Mouse (Mus musculus): ENCODE results near the gene Gm49383.

The Gm49383 gene

DNA sequence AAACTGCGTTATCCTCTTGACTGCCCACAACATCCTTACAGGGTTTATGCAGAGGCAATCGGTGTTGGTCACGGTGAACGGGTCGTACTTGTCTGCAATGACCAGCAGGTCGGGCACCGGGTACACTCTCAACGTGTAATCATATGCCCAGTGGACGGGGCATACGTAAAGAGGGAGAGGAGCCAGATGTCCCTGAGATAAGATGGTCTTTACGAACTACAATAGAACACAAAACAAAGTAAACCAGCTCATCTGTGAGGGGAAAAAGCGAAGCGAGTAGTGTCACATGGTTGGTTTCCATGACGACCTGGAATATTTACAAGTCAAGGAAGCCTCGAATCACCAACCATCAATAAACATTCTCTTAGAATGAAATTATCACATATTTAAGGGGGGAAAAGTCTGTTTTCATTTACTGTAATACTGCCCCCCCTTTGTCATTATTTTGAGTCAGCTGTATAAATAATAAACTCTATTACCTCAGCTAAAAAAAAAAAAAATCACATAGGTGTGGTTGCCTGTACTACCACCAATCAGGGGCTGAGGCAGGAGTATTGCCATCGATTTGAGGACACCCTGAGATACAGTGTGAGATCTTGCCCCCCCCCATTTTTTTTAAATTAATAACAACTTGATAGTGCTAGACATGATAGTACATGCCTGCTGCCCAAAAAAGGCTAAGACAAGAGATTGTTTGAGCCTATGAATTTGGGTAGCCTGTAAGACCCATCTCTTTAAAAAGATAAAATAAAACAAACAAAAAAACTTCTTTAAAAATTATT, 7.3 kb upstream of the Gm49383 start, which contains the start of gene Gm49384:
Gene Gm49384 (minus strand): TSS at position 216 of the 782 bp plus-strand sequence.
- DNase-seq (ENCODE audit: low read depth, low spot score): no peak

DNA sequence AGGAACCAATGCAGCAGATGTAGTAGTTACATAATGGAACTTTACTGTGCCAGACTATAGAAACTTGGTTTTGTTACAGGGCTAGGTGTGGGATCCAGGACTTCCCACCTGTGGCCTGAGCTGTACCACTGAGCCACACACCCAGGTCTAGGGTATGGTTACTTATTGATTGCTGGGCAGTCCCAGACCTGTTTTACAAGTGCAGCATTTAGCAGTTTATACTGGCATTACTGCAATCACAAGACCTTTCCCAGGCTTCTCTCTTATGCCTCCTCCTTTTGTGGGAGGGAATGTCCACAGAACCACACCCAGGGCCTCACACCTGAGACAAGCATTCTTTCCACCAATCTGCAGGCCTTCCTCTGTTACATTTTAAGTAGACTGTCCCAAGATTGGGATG, 2.1 kb upstream of the Gm49383 start:
- DNase-seq (ENCODE audit: low read depth, low spot score): no peak

DNA sequence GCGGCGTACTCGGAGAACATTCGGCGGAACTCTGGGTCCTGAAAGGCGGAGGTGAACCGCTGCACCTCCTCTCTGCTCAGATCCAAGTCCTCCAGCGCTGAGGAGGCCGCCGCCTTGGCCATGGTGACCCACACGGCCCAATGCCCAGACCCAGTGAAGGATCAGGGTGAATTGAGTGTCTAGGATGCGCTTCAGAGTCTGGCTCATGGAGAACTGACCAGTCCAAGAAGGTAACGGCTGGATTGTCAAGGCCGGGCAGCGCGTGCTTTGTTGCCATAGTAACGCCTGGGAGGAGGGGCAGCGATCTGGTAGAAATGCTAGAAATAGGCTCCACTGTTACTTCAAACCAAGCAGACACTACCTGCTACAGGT, 1.2 kb upstream of the Gm49383 start, which contains the start of gene Dnaaf2:
Gene Dnaaf2 (minus strand): TSS at position 266 of the 372 bp plus-strand sequence.
- peak; percentile 76 for DNase-seq (ENCODE audit: low read depth, low spot score)

DNA sequence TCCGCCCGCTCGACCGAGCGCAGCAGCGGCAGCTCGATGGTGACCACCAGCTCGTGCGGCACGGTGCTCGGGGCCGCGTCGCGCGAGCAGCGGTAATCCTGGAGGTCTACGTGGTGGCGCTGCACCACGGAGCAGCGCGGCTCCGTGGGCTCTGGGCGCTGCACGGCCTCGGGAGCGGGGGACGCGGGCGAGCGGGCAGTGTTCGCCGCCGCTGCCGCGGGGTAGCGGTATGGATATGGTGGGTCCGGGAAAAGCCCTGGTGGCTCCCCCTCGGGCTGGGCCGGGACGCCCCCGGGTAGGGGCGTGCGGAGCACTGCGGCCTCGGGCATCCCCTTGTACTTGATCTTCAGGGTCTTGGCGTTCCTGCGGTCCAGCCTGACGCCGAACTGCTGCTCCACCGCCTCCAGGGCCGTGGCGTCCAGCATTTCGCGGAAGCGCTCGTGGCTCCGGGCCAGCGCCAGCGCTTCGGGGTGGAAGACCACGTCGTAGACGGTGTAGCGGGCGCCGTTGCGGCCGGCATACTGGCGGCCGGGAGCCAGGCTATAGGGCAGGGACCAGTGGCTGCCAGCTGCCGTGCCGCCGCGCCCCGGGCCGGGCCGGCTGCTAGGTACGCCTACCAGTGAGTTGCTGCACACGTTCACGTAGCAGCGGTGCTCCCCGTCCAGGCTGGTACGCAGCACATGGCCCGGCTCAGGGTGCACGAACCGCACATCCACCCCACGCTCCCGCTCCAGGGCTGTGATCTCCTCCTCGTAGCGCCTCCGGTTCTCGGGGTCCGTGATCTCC, 667 bp upstream of the Gm49383 start:
- peak; percentile 60 for DNase-seq (ENCODE audit: low read depth, low spot score)

DNA sequence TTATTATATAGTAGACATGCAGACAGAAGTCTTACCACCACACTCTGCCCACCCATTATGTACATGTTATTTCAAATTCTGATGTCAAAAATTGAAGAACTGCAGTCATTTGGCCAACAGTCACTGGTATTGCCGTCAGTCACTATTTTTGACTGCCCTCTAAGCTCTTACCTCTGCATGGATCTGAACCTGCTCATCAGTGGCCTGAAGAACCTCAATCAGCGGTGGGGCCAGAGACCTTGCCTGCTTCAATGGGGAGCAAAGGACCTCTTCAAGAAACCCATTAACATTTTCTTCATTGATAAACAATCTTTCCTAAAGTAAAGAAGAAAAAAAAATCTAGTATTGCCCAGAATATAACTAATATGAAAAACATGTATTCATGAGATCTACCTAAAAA, 4.3 kb downstream of the Gm49383 start:
- no peak for DNase-seq (ENCODE audit: low read depth, low spot score)

DNA sequence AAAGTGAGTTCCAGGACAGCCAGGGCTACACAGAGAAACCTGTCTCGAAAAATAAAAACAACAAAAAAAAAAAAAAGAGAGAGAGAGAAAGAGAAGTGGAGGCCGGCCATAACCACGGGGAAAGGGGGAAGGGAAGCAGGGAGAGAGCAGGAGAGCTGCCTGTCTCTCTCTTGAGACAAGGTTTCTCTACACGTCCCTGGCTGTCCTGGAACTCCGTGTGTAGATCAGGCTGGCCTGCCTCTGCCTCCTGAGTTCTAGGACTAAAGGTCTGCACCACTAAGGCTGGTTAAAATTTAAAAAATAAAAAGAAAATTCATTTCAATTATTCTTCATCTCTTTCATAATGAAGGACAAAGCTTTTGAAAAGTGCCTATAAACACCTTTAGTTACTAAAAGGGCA, 5.5 kb downstream of the Gm49383 start:
- no peak for DNase-seq (ENCODE audit: low read depth, low spot score)

DNA sequence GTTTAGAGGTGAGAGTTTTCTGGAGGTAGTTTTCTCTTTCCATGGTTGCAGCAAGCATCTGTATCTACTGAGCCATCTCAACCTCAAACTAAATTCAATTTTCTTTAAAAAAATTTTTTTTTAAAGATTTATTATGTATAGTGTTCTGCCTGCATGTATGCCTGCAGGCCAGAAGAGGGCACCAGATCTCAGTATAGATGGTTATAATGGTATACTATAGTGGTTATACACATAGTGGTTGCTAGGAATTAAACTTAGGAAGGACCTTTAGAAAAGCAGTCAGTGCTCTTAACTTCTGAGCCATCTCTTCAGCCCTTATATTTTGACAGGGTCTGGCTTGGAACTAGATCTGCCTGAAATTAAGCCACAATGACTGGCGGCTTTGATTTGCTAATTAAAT, 6.4 kb downstream of the Gm49383 start:
- DNase-seq (ENCODE audit: low read depth, low spot score): no peak

DNA sequence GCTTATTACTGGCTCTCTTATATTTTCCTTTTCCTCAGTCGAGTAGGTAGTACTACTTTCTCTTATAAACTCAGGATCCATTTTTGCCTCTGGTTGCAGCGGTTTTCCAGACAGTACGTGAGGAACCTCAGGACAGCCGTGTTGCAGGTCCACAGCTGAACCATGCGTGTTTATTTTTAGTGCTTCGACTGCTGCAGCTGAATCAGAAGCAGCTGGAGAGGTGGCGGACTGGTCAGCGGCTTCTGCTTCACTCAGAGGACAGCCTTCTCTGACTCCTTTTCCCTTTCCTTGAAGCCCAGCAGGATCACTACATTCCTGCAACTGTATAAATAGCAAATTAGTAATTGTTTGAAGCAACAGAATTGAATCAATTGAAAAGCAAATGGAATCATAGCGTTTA, 6.8 kb downstream of the Gm49383 start:
- DNase-seq (ENCODE audit: low read depth, low spot score): no peak

DNA sequence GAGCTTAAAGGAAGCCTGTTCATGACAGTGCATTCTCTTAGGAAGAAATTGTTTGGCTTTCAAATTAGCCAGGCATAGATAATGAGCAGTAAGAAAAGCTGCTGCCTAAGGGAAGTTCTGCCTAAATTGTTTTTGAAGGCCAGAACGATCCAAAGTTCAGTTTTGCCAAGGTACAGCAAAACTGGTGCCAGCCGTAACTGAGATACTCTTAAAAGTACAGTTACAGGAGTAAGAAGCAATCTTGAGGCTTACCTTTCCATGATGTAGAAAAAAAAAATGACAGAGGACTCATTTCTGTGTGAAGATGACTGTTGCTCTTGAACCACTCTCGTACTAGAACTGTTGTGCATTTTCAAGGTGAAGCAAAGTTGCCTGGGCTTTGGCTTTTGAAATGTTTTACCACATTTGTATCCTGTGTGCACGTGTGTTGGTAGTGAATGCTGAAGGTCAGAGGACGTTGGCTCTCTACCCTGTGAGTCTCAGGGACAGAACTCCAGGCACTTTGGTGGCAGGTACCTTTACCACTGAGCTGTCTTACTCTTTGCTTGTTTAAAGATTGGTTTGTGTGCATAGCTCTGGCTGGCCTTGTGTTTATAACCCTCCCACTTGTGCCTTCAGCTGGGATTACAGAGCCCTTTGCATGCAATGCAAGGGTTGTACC, 10.0 kb downstream of the Gm49383 start:
- DNase-seq (ENCODE audit: low read depth, low spot score): no peak

DNA sequence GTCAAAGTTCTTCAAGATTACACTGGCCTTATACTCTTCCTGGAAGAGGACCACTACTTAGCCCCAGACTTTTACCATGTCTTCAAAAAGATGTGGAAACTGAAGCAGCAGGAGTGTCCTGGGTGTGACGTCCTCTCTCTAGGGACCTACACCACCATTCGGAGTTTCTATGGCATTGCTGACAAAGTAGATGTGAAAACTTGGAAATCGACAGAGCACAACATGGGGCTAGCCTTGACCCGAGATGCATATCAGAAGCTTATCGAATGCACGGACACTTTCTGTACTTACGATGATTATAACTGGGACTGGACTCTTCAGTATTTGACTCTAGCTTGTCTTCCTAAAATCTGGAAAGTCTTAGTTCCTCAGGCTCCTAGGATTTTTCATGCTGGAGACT, 11.5 kb downstream of the Gm49383 start:
- DNase-seq (ENCODE audit: low read depth, low spot score): no peak

DNA sequence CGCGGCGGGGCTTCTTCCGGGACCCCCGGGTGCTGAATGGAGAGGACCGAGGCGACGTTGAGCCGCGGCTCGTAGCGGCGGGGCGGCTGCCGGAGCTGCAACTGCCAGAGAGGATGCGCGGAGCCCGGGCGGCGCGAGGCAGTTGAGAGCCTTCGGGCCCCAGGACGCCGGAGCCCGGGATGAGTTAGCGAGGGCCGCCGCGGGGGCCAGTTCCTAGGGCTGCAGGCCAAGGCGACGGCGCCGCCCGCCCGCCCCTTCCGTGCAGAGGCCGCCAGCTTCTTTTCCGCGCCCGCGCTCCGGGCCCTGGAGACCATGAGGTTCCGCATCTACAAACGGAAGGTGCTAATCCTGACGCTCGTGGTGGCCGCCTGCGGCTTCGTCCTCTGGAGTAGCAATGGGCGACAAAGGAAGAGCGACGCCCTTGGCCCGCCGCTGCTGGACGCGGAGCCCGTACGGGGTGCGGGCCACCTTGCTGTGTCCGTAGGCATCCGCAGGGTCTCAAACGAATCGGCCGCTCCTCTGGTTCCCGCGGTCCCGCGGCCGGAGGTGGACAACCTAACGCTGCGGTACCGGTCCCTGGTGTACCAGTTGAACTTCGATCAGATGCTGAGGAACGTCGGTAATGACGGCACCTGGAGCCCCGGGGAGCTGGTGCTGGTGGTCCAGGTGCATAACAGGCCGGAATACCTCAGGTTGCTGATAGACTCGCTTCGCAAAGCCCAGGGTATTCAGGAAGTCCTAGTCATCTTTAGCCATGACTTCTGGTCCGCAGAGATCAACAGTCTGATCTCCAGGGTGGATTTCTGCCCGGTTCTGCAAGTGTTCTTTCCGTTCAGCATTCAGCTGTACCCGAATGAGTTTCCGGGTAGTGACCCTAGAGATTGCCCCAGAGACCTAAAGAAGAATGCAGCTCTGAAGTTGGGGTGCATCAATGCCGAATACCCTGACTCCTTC, 12.3 kb downstream of the Gm49383 start:
- DNase-seq (ENCODE audit: low read depth, low spot score): peak; percentile 65

DNA sequence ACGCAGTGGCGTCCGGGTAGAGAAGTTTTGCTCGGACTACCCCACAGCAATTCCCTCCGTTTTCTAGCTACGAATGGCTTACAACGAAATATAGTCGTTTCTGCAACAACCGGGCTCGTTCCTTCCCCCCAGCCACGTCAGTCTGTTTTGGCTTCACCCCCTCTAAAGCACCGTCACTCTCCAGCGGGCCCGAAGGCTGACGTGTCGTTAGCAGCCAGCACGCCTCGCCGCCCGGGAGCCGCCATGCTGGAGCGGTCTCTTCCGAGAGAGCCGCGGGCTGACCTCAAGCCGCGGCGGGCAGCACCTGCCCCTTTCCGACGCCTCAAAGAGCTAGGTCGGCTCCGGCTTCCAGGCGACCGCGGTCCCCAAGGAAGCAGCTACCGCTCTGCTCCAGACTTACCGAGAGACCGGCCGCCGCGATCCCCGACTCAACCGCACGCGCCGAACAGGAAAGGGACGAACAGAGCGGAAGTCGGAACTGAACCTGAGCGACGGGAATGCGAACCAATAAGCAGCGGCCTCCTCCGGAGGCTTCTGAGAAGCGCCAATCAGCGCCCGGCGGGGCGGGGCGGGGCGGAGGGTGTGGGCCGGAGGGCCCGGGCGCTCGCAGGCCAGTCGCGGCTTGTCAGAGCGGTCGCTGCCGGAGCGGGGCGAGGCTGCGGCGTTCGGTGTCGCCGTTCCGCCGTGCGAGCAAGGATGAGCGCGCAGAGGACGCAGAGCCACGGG, 13.2 kb downstream of the Gm49383 start, which contains the start of the genes Rpl36al and Mgat2:
Gene Rpl36al (minus strand): TSS at position 501 of the 726 bp plus-strand sequence.
Gene Mgat2 (plus strand): TSS at position 575 of the 726 bp plus-strand sequence.
- DNase-seq (ENCODE audit: low read depth, low spot score): peak; percentile 99

DNA sequence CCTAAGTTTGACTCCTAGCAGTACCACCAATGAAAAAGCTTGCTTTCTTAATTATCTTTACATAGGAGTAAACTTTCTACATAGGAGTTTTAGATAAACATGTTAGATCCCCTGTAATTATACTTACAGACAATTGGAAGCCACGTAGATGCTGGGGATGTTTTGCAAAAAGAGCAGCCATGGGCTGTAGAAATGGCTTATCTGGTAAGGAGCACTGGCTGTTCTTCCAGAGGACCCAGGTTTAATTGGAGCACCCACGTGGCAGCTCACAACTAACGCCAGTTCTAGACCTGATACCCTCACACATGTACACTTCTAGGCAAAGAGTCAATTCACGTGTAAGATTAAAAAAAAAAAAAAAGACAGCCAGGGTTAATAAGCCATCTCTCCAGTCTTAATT, 15.1 kb downstream of the Gm49383 start:
- no peak for DNase-seq (ENCODE audit: low read depth, low spot score)

DNA sequence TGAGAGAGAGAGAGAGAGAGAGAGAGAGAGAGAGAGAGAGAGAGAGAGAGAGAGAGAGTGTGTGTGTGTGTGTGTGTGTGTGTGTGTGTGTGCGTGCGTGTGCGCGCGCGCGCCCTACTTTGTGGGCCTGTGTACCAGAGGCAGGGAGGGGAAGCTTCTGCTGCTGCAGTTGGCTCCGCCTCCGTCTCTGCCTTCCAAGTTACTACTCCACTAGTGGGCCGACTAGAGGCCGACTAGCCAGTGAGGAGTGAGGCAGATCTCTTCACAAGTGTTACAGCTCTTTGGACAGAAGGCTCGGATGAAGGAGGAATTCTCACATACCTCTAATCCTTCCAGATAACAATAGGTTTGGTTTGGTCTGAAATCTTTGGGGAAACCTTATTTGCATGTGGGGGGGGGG, 17.5 kb downstream of the Gm49383 start:
- DNase-seq (ENCODE audit: low read depth, low spot score): no peak

DNA sequence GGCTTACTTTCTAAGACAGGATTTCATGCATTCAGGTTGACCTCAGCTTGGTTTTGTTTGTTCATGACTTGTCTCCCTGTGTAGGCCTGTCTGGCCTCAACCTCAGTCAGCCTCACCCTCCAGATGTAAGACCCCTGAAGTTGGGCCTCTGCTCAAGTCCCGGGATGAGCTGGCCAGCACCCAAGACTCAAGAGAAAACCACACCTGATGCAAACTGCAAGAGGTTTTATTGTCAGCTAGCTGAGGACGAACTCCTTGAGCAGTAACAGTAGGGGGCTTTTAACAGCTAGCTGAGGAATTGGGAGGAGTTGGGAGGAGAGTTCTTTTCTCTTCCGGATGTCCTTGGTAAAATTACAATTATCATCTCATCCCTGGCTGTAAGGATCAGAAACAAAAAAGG, 19.4 kb downstream of the Gm49383 start:
- DNase-seq (ENCODE audit: low read depth, low spot score): no peak

DNA sequence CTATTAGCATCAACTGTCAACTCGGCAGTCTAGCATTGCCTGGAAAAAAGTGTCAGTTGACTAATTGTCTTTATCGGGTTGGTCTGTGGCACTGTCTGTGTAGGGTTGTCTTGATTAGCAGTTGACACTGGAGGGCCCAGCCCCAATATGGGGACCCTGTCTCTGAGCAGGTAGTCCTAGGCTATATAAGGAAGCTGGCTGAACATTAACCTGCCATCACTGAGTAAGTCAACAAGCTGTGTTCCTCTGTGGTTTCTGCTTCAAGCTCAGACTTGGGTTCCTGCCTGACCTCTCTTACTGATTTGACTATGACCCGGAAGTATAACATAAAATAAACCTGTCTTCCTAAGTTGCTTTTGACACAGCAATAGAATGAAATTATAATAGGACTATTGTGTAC, 20.9 kb downstream of the Gm49383 start:
- DNase-seq (ENCODE audit: low read depth, low spot score): no peak

DNA sequence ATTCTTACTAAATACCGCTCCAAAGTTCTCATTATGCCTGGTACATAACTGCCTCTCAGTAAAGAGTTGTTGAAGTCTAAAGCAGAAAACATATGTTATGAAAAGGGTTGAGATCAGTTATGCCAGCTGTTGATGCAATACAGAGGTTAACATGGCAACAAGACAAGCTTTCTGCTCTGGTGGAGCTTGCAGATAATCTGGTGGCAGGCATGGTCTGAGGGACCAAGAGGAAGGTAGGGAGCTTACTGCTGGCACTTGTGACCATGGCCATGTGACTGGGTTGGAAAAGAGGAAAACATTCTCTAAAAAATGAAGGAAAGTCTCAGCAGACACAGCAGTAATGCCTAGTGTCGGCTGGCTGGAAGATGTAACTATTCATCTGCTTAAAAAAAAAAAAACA, 25.6 kb downstream of the Gm49383 start:
- DNase-seq (ENCODE audit: low read depth, low spot score): no peak

DNA sequence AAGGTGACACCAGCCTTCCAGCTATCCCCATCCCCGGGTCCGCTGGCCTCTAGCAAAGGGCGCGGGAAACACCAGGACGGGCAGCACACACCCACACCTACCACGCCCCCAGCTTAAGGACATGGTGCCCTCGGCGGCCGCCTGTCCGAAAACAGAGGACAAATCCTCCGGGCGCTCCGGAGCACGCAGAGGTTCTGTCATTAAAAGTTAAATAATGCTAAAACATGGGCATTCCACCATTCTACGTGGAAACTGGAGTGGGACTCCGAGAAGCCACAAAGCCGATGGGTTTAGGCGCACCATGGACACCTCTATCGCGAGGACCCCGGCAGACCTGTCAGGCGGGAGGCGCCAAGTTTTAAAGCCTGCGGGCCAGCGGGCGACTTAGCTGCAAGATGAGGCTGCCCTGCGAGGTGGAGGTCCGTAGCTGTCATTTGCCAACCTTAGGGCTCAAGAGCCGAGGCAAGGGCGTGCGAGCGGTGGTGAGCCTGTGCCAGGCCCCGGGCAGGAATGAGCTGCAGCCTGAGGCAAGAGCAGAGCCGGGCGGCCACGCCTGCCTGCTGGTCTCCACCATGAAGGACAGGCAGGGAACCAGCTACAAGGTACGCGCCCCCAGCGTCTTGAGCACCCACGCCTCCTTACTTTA, 28.3 kb downstream of the Gm49383 start, which contains the start of gene Lrr1:
Gene Lrr1 (plus strand): TSS at position 354 of the 646 bp plus-strand sequence.
- DNase-seq (ENCODE audit: low read depth, low spot score): peak; percentile 88

DNA sequence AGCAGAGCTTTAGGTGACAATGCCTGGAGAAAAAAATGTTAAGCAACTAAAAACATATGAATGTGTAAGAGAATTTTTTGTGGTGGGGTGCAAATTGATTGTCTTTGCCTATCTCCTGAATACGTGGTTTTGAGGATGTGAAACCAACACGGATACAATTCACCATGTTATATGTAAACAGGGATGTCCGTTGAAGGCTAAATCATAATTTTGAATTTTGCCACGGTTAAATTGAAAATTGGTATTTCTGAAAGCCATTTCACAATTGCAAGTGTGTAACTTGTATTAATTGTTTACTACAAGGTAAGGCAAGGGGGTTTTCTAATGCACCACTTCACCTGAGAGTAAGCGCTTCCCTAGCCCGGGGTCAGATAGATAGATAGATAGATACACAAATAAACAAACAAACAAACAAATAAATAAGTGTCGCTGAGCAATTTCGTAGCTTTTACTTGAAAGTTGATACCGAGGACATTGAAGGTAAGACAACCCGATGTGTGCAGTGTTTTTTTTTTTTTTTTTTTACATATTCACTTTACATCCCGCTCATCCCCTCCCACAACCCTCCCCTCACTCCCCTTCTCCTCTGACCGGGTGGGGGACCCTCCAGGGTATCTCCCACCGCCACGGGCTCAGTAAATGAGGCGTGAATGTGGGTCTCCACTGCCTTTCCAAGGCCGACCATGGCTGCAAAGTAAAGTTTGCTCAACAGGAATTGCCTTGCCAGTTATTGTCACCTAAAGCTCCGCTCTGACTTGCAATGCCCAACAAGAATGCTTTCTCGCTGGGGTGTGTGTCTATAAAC, 29.0 kb downstream of the Gm49383 start:
- no peak for DNase-seq (ENCODE audit: low read depth, low spot score)
